Mouse (Mus musculus): ENCODE measurements around the gene Nol11.

Gene Nol11

GRCm38 (mm10) chr11:107132426-107132825 lies 56.8 kb downstream of the Nol11 start:
- CTCF ChIA-PET, result interaction anchor here (0.6 to 2.4 kb wide), 19 partner anchors 8 to 1785 kb away, joined by 3 to 8 read pairs (median 3); no protein-coding TSS in a partner anchor
- POLR2A ChIA-PET, result interaction anchor here in 3 of 4 experiments (0.5 to 23.9 kb wide), 37 partner anchors 8 to 408 kb away, joined by 3 to 396 read pairs (median 4); partner anchors contain the start of genes Kpna2 (in 2 of the 3), 1810010H24Rik (in 1 of the 3), Cep95 (in 1 of the 3) and Ddx5 (in 1 of the 3)

GRCm38 (mm10) chr11:107131749-107132421 lies 57.3 kb downstream of the Nol11 start, which contains the start of gene Bptf:
Gene Bptf (minus strand): TSS chr11:107132127.
- ChIA-PET CTCF (interaction anchor here (0.5 to 2.4 kb wide), 21 partner anchors 8 to 231 kb away, joined by 3 to 14 read pairs (median 4); no protein-coding TSS in a partner anchor), POLR2A (interaction anchor here in 3 of 4 experiments (0.5 to 23.9 kb wide), 41 partner anchors 8 to 407 kb away, joined by 3 to 396 read pairs (median 4); partner anchors contain the start of genes Kpna2 (in 2 of the 3), 1810010H24Rik (in 1 of the 3), Cep95 (in 1 of the 3) and Ddx5 (in 1 of the 3))

GRCm38 (mm10) chr11:107130879-107131748 lies 58.1 kb downstream of the Nol11 start:
- ChIA-PET CTCF (interaction anchor here (0.5 to 2.3 kb wide), 16 partner anchors 7 to 453 kb away, joined by 3 to 14 read pairs (median 4); no protein-coding TSS in a partner anchor), POLR2A (interaction anchor here in 3 of 4 experiments (0.5 to 23.9 kb wide), 29 partner anchors 8 to 518 kb away, joined by 3 to 396 read pairs (median 6); partner anchors contain the start of genes Kpna2 (in 2 of the 3), 1810010H24Rik (in 1 of the 3) and Tex2 (in 1 of the 3))

GRCm38 (mm10) chr11:107130221-107130788 lies 58.9 kb downstream of the Nol11 start:
- POLR2A ChIA-PET, result interaction anchor here in 3 of 4 experiments (0.8 to 23.9 kb wide), 17 partner anchors 7 to 158 kb away, joined by 3 to 396 read pairs (median 6); partner anchors contain the start of genes 1810010H24Rik (in 1 of the 3) and Kpna2 (in 1 of the 3)
- CTCF ChIA-PET, result interaction anchor here in 1 of 4 experiments (1.5 kb wide), 1 partner anchor 32 kb away, joined by 4 read pairs; no protein-coding TSS in a partner anchor

- ChIA-PET CTCF (no interaction called here), POLR2A (interaction anchor here (0.6 to 23.9 kb wide), 12 partner anchors 8 to 159 kb away, joined by 3 to 396 read pairs (median 4); partner anchors contain the start of gene Kpna2 (in 1 of the 4))
Observed at GRCm38 (mm10) chr11:107129641-107130040, 59.5 kb downstream of the Nol11 start.

- POLR2A ChIA-PET, result interaction anchor here in 3 of 4 experiments (0.6 to 23.9 kb wide), 18 partner anchors 9 to 1188 kb away, joined by 3 to 396 read pairs (median 4); partner anchors contain the start of gene Kpna2 (in 1 of the 3)
- CTCF ChIA-PET, result interaction anchor here (0.5 to 1.3 kb wide), 5 partner anchors 13 to 104 kb away, joined by 3 to 5 read pairs (median 4); no protein-coding TSS in a partner anchor
Observed at GRCm38 (mm10) chr11:107126716-107127115, 62.5 kb downstream of the Nol11 start.

- ChIA-PET CTCF (interaction anchor here in 3 of 4 experiments (0.6 to 1.9 kb wide), 7 partner anchors 9 to 60 kb away, joined by 3 to 7 read pairs (median 4); no protein-coding TSS in a partner anchor), POLR2A (interaction anchor here (0.8 to 23.9 kb wide), 16 partner anchors 9 to 624 kb away, joined by 3 to 396 read pairs (median 5); partner anchors contain the start of gene Kpna2 (in 1 of the 4))
Observed at GRCm38 (mm10) chr11:107125011-107125410, 64.2 kb downstream of the Nol11 start.

GRCm38 (mm10) chr11:107124327-107124731 lies 64.9 kb downstream of the Nol11 start:
- POLR2A ChIA-PET, result interaction anchor here (0.6 to 23.9 kb wide), 19 partner anchors 8 to 624 kb away, joined by 3 to 396 read pairs (median 5); partner anchors contain the start of genes Bptf (in 1 of the 4) and Kpna2 (in 1 of the 4)
- CTCF ChIA-PET, result interaction anchor here in 3 of 4 experiments (0.6 to 1.9 kb wide), 10 partner anchors 8 to 109 kb away, joined by 3 to 7 read pairs (median 3); partner anchors contain the start of gene Bptf (in 1 of the 3)

GRCm38 (mm10) chr11:107117789-107118188 lies 71.4 kb downstream of the Nol11 start:
- CTCF ChIA-PET, result interaction anchor here in 1 of 4 experiments (1.2 kb wide), 1 partner anchor 23 kb away, joined by 3 read pairs; no protein-coding TSS in a partner anchor
- POLR2A ChIA-PET, result interaction anchor here in 2 of 4 experiments (0.6 to 1.6 kb wide), 7 partner anchors 9 to 354 kb away, joined by 3 to 11 read pairs (median 3); no protein-coding TSS in a partner anchor

All from embryonic stem cell, embryonic (primary cell).